Mouse (Mus musculus) c-Kit-positive CD71-positive TER-119-negative erythroid progenitor cells, embryonic 14.5 days (primary cell): ENCODE data around the gene Orc3.

ENCODE experiments used
- DNase-seq: peaks from one replicate; pipeline ENCODE4 v3.0.0-alpha.2; 2013; ENCODE audit warnings: low read depth

Orc3 gene

GRCm38 (mm10) chr4:34614630-34615094 is at the start of gene Orc3, which contains the start of gene Rars2:
Gene Orc3 (minus strand): TSS chr4:34614944.
Gene Rars2 (plus strand): TSS chr4:34614957.
- DNase-seq, result peak; percentile 88

DNA sequence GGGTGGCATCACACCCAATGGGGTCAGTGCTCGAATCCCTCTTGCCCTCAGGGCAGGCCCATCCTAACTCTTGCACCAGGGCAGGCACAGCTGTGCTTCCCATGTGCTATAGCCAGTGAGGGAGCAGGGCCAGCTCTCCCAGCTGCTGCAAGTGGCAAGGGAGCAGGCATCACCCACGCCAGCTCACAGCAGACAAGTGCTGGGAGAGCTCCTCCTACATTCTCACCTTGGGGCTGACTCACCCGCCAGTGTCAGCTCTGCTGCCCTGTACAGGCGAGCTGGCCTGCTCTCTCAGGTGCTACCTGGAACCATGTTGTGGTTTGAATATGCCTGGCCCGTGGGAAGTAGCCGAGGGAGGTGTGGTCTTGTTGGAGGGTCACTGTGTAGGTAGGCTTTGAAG is 47.2 kb upstream of the Orc3 start:
- DNase-seq, result no peak

DNA sequence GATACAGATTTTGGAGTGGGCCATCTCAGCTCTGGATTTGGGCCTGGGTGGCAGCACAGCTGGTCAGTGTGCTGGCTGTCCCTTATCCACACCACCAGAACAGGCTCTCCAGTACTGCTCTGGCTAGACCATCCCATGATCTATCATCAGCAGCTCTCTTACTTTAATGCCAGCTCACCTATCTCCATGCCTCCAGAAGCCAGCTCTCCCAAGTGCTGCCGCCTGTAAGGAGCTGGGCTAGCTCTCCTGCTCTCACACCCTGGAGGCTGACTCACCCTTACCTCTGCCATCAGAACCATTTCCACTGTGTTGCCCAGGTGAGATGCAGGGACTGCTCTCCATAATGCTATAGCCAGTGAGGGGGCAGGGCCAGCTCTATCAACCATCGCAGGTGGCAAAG is 46.8 kb upstream of the Orc3 start:
- DNase-seq, result no peak

- DNase-seq, result no peak
Measured at GRCm38 (mm10) chr4:34659012-34659411, 44.3 kb upstream of the Orc3 start.

GRCm38 (mm10) chr4:34656101-34656500 is 41.4 kb upstream of the Orc3 start:
- no peak for DNase-seq

GRCm38 (mm10) chr4:34653179-34653578 is 38.4 kb upstream of the Orc3 start:
- no peak for DNase-seq

GRCm38 (mm10) chr4:34644779-34645178 is 30.0 kb upstream of the Orc3 start:
- no peak for DNase-seq

- no peak for DNase-seq
Measured at GRCm38 (mm10) chr4:34640731-34641130, 26.0 kb upstream of the Orc3 start.

GRCm38 (mm10) chr4:34639745-34640364 is 25.1 kb upstream of the Orc3 start:
- DNase-seq, result no peak

GRCm38 (mm10) chr4:34637851-34638250 is 23.1 kb upstream of the Orc3 start:
- DNase-seq, result no peak

- DNase-seq, result no peak
Measured at GRCm38 (mm10) chr4:34637386-34637785, 22.6 kb upstream of the Orc3 start.

DNA sequence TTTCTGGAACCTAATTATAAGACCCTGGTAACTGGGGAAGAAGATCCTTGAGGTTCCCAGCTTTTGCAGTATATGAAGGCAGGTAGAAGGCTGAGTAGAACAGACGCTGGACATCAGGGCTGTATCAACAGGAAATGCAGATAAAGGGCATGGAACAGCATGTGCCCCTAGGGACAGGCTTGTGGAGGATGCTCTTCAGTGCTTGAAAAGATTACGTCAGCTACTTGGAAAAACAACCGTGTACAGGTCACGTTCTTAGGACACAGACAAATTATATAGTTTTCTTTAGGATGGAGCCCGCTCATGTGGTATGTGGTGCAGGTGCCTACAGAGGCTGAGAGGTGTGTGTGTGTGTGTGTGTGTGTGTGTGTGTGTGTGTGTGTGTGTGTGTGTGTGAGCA is 21.3 kb upstream of the Orc3 start:
- no peak for DNase-seq

DNA sequence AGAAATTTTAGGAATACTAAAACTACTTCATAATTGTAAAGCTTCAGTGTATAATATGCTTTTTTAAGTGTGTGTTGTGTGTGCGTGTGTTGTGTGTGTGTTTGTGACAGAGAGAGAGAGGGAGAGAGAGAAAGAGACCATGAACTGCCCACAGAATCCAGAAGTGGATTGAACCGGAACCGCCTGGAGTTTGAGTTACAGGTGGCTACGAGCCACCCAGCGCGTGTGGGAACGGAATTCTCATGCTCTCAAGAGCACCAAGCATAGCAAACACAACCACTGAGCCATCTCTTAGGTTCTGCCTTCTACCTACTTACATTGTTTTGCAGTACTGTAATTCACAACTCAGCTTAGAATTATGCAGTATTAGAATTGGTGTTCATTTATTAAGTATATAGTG is 19.4 kb upstream of the Orc3 start:
- DNase-seq, result no peak

- DNase-seq, result no peak
Measured at GRCm38 (mm10) chr4:34629956-34630355, 15.2 kb upstream of the Orc3 start.

- DNase-seq, result no peak
Measured at GRCm38 (mm10) chr4:34626401-34626800, 11.7 kb upstream of the Orc3 start.

- DNase-seq, result no peak
Measured at GRCm38 (mm10) chr4:34625556-34625955, 10.8 kb upstream of the Orc3 start.

- no peak for DNase-seq
Measured at GRCm38 (mm10) chr4:34616146-34616545, 1.4 kb upstream of the Orc3 start.

GRCm38 (mm10) chr4:34615303-34615702 is 559 bp upstream of the Orc3 start:
- DNase-seq, result no peak

- DNase-seq, result peak; percentile 9
Measured at GRCm38 (mm10) chr4:34613571-34614145, 1.1 kb downstream of the Orc3 start.

- DNase-seq, result no peak
Measured at GRCm38 (mm10) chr4:34606658-34607057, 8.1 kb downstream of the Orc3 start.

- DNase-seq, result no peak
Measured at GRCm38 (mm10) chr4:34603123-34603522, 11.6 kb downstream of the Orc3 start.

- DNase-seq, result no peak
Measured at GRCm38 (mm10) chr4:34584871-34585607, 29.7 kb downstream of the Orc3 start.

GRCm38 (mm10) chr4:34583427-34583826 is 31.3 kb downstream of the Orc3 start:
- DNase-seq, result no peak
